11 mouse cellular contexts compared by ENCODE assay signal in genomic region chr8:4205246-4206123, GRCm38 (mm10). TPM values are rescaled to one million over a fixed set of nuclear protein-coding genes. Genes with fewer than 3 reads are reported as not detected.
DNase-seq lines count a peak whose midpoint lies in the region; ATAC-seq and TF ChIP-seq lines count a peak whose summit lies in the region.
"Had no signal": no experiment of that assay in that cellular context is flagged by ENCODE, and none has a peak within 500 bp of the region (broad histone marks: within the 10 kb centered on the region; RNA-seq: fewer than 3 reads in every experiment).

No protein-coding gene starts in this region.

- TF ChIP-seq CTCF in layer of hippocampus, adult 2 months (conservative IDR thresholded peaks at IDR 0.05): no peak
- peak; percentile 29; the same call in 1 of the 2 replicates for TF ChIP-seq CTCF in midbrain, postnatal 0 days (IDR thresholded peaks at IDR 0.05)

- peak overlapping the region; percentile 72; the same call in 1 of the 2 replicates for H3K27ac ChIP-seq in layer of hippocampus, adult 2 months
- no peak overlapping the region; the same call in 1 of the 2 replicates for H3K27ac ChIP-seq in embryonic facial prominence, embryonic 10.5 days (replicated peaks)
- H3K27ac ChIP-seq in hindbrain, embryonic 16.5 days (ENCODE audit: low read depth, low read length): no peak overlapping the region
- H3K27ac ChIP-seq in midbrain, postnatal 0 days (ENCODE audit: low read depth, low read length): no peak overlapping the region

- H3K4me2 ChIP-seq in hindbrain, embryonic 16.5 days (ENCODE audit: low read length): no peak overlapping the region
- H3K4me2 ChIP-seq in midbrain, postnatal 0 days (ENCODE audit: low read depth, low read length, poor library complexity, severe bottlenecking): no peak overlapping the region

- H3K36me3 ChIP-seq in embryonic facial prominence, embryonic 10.5 days (replicated peaks): peaks cover 16% of the 10 kb centered on the region
- peaks cover 33% of the 10 kb centered on the region for H3K36me3 ChIP-seq in hindbrain, embryonic 16.5 days (ENCODE audit: control insufficient read depth, insufficient read depth, low read length)
- peaks cover 63% of the 10 kb centered on the region for H3K36me3 ChIP-seq in midbrain, postnatal 0 days (ENCODE audit: insufficient read depth, low read length)

- H3K4me3 ChIP-seq in layer of hippocampus, adult 2 months: no peak overlapping the region
- H3K4me3 ChIP-seq in embryonic facial prominence, embryonic 10.5 days: peak overlapping the region; percentile 39
- H3K4me3 ChIP-seq in hindbrain, embryonic 16.5 days (ENCODE audit: low read length): no peak overlapping the region
- H3K4me3 ChIP-seq in midbrain, postnatal 0 days (ENCODE audit: low read depth, low read length): no peak overlapping the region

- no peak for ATAC-seq in hindbrain, embryonic 16.5 days
- no peak for ATAC-seq in midbrain, postnatal 0 days (ENCODE audit: low FRiP score)
- ATAC-seq: Patski had no signal

- 9% methylated on average over 38 of the region's 38 CpGs for whole genome bisulfite sequencing in embryonic facial prominence, embryonic 10.5 days
- WGBS in hindbrain, embryonic 16.5 days: 26% methylated on average over 37 of the region's 38 CpGs
- WGBS in midbrain, postnatal 0 days: 29% methylated on average over 38 of the region's 38 CpGs

- H3K4me1 ChIP-seq in embryonic facial prominence, embryonic 10.5 days: peaks cover 18% of the 10 kb centered on the region
- H3K4me1 ChIP-seq in hindbrain, embryonic 16.5 days (ENCODE audit: control insufficient read depth, insufficient read depth, low read depth, low read length): peaks cover 3% of the 10 kb centered on the region
- no peaks in the 10 kb centered on the region for H3K4me1 ChIP-seq in midbrain, postnatal 0 days (ENCODE audit: insufficient read depth, low read length)

- peaks cover 87% of the 10 kb centered on the region for H3K27me3 ChIP-seq in embryonic facial prominence, embryonic 10.5 days (replicated peaks; ENCODE audit: low read depth, poor library complexity, severe bottlenecking)
- H3K27me3 ChIP-seq in hindbrain, embryonic 16.5 days (replicated peaks; ENCODE audit: control insufficient read depth, insufficient read depth, low read length): no peaks in the 10 kb centered on the region
- H3K27me3 ChIP-seq in midbrain, postnatal 0 days (ENCODE audit: insufficient read depth, low read length): no peaks in the 10 kb centered on the region
- H3K27me3 ChIP-seq: Patski had no signal

- intact Hi-C loops in left cerebral cortex, postnatal 14 days (cut with DNase I): no loop called here

- peak overlapping the region; percentile 8; the same call in 1 of the 2 replicates for H3K9ac ChIP-seq in hindbrain, embryonic 16.5 days (ENCODE audit: low read depth, low read length)
- H3K9ac ChIP-seq in midbrain, postnatal 0 days (replicated peaks; ENCODE audit: low read length, poor library complexity, severe bottlenecking): 0 out of 2 replicates have a peak overlapping the region, but pooled peaks have one; percentile 0

- peaks cover 6% of the 10 kb centered on the region for H3K9me3 ChIP-seq in embryonic facial prominence, embryonic 10.5 days
- no peaks in the 10 kb centered on the region; the same call in 1 of the 2 replicates for H3K9me3 ChIP-seq in hindbrain, embryonic 16.5 days (ENCODE audit: control insufficient read depth, low read length)
- H3K9me3 ChIP-seq in midbrain, postnatal 0 days (ENCODE audit: low read length): no peaks in the 10 kb centered on the region

- DNase-seq in layer of hippocampus, adult 2 months (ENCODE audit: low spot score in 2 of 2): no peak
- no peak for DNase-seq in layer of hippocampus, postnatal 10 days (ENCODE audit: low spot score in 2 of 2)
- DNase-seq in embryonic facial prominence, embryonic 10.5 days (ENCODE audit: low spot score): peak; percentile 46
- DNase-seq in midbrain, postnatal 0 days (ENCODE audit: low spot score): no peak
- DNase-seq in left cerebral cortex, postnatal 14 days (ENCODE audit: low spot score in 2 of 2): no peak
- no peak for DNase-seq in layer of hippocampus, postnatal 14 days (ENCODE audit: low spot score in 2 of 2)
- no peak for DNase-seq in layer of hippocampus, adult 8-10 months (ENCODE audit: low spot score in 2 of 2)
- DNase-seq: lung, adult 2 months had no signal

RNA-seq across cellular contexts. Expression of gene Prr36, which starts 11.8 kb away (rescaled TPM):
- 10 to 100 TPM; 46.0 to 47.4 TPM for total RNA-seq in layer of hippocampus, adult 2 months (2021)
- 10 to 100 TPM; 57.1 to 59.4 TPM for total RNA-seq in layer of hippocampus, postnatal 10 days (2021)
- polyA plus RNA-seq in embryonic facial prominence, embryonic 10.5 days (2016; fragmentation: Nextera tagmentation; extraction: Ambion mirVana): 5.7 and 7.2 TPM in 2 replicates
- polyA plus RNA-seq in hindbrain, embryonic 16.5 days (2015; fragmentation: Nextera tagmentation; extraction: Ambion mirVana): 42.8 and 43.2 TPM in 2 replicates
- 17.9 and 19.4 TPM in 2 replicates for total RNA-seq in midbrain, postnatal 0 days (2014; rRNA removed)
- polyA plus RNA-seq in midbrain, postnatal 0 days (2015; fragmentation: Nextera tagmentation; extraction: Ambion mirVana): 28.1 and 33.1 TPM in 2 replicates
- 10 to 100 TPM; 42.8 to 47.5 TPM for total RNA-seq in left cerebral cortex, postnatal 14 days (2021)
- 10 to 100 TPM; 44.3 to 50.3 TPM for total RNA-seq in layer of hippocampus, postnatal 14 days (2021)
- 10 to 100 TPM; 34.9 to 44.0 (median 40.0) TPM for total RNA-seq in layer of hippocampus, adult 8-10 months (2022)

RNA-seq across cellular contexts. Expression of gene Lrrc8e, which starts 21.1 kb away (rescaled TPM):
- not detected for total RNA-seq in layer of hippocampus, adult 2 months (2021)
- total RNA-seq in layer of hippocampus, postnatal 10 days (2021): not detected
- polyA plus RNA-seq in embryonic facial prominence, embryonic 10.5 days (2016; fragmentation: Nextera tagmentation; extraction: Ambion mirVana): 0.49 and 0.56 TPM in 2 replicates
- not detected in 2 replicates for polyA plus RNA-seq in hindbrain, embryonic 16.5 days (2015; fragmentation: Nextera tagmentation; extraction: Ambion mirVana)
- total RNA-seq in midbrain, postnatal 0 days (2014; rRNA removed): not detected in 2 replicates
- polyA plus RNA-seq in midbrain, postnatal 0 days (2015; fragmentation: Nextera tagmentation; extraction: Ambion mirVana): 0.12 TPM in 1 of 2 replicates, not detected in the other
- not detected for total RNA-seq in left cerebral cortex, postnatal 14 days (2021)
- total RNA-seq in layer of hippocampus, postnatal 14 days (2021): under 1 TPM in 1 of 2 experiments, not detected in 1; 0.07 TPM
- total RNA-seq in layer of hippocampus, adult 8-10 months (2022): under 1 TPM in 2 of 4 experiments, not detected in 2; 0.11 to 0.16 TPM
- total RNA-seq: granulocyte monocyte progenitor cell, adult 5-6 weeks had no signal

RNA-seq across cellular contexts. Expression of gene Map2k7, which starts 33.1 kb away (rescaled TPM):
- total RNA-seq in layer of hippocampus, adult 2 months (2021): 100 to 1,000 TPM in 1 of 2 experiments, 10 to 100 TPM in 1; 98.4 to 106 TPM
- 10 to 100 TPM; 66.4 to 69.8 TPM for total RNA-seq in layer of hippocampus, postnatal 10 days (2021)
- 31.0 and 32.8 TPM in 2 replicates for polyA plus RNA-seq in embryonic facial prominence, embryonic 10.5 days (2016; fragmentation: Nextera tagmentation; extraction: Ambion mirVana)
- 24.8 and 28.5 TPM in 2 replicates for polyA plus RNA-seq in hindbrain, embryonic 16.5 days (2015; fragmentation: Nextera tagmentation; extraction: Ambion mirVana)
- total RNA-seq in midbrain, postnatal 0 days (2014; rRNA removed): 32.8 and 42.3 TPM in 2 replicates
- 29.3 and 29.4 TPM in 2 replicates for polyA plus RNA-seq in midbrain, postnatal 0 days (2015; fragmentation: Nextera tagmentation; extraction: Ambion mirVana)
- total RNA-seq in left cerebral cortex, postnatal 14 days (2021): 10 to 100 TPM; 80.8 to 82.5 TPM
- total RNA-seq in layer of hippocampus, postnatal 14 days (2021): 10 to 100 TPM; 81.2 to 84.5 TPM
- total RNA-seq in layer of hippocampus, adult 8-10 months (2022): 100 to 1,000 TPM in 3 of 4 experiments, 10 to 100 TPM in 1; 99.3 to 117 (median 110) TPM

RNA-seq across cellular contexts. Expression of gene Gm49320, which starts 33.2 kb away (rescaled TPM):
- total RNA-seq in layer of hippocampus, adult 2 months (2021): 1 to 10 TPM; 1.1 to 2.4 TPM
- under 1 TPM in 1 of 2 experiments, not detected in 1; 0.73 TPM for total RNA-seq in layer of hippocampus, postnatal 10 days (2021)
- 0.44 and 0.85 TPM in 2 replicates for polyA plus RNA-seq in embryonic facial prominence, embryonic 10.5 days (2016; fragmentation: Nextera tagmentation; extraction: Ambion mirVana)
- 0.59 and 0.71 TPM in 2 replicates for polyA plus RNA-seq in hindbrain, embryonic 16.5 days (2015; fragmentation: Nextera tagmentation; extraction: Ambion mirVana)
- 0.11 and 0.61 TPM in 2 replicates for total RNA-seq in midbrain, postnatal 0 days (2014; rRNA removed)
- 0.45 and 0.85 TPM in 2 replicates for polyA plus RNA-seq in midbrain, postnatal 0 days (2015; fragmentation: Nextera tagmentation; extraction: Ambion mirVana)
- total RNA-seq in left cerebral cortex, postnatal 14 days (2021): not detected
- under 1 TPM in 1 of 2 experiments, not detected in 1; 0.14 TPM for total RNA-seq in layer of hippocampus, postnatal 14 days (2021)
- total RNA-seq in layer of hippocampus, adult 8-10 months (2022): 1 to 10 TPM; 2.0 to 2.8 (median 2.3) TPM
- total RNA-seq: granulocyte monocyte progenitor cell, adult 5-6 weeks had no signal
- polyA plus RNA-seq: Patski had no signal

RNA-seq across cellular contexts. Expression of gene Evi5l, which starts 39.1 kb away (rescaled TPM):
- 100 to 1,000 TPM; 100 to 107 TPM for total RNA-seq in layer of hippocampus, adult 2 months (2021)
- 100 to 1,000 TPM; 137 TPM for total RNA-seq in layer of hippocampus, postnatal 10 days (2021)
- 23.3 and 25.9 TPM in 2 replicates for polyA plus RNA-seq in embryonic facial prominence, embryonic 10.5 days (2016; fragmentation: Nextera tagmentation; extraction: Ambion mirVana)
- polyA plus RNA-seq in hindbrain, embryonic 16.5 days (2015; fragmentation: Nextera tagmentation; extraction: Ambion mirVana): 116 and 126 TPM in 2 replicates
- total RNA-seq in midbrain, postnatal 0 days (2014; rRNA removed): 229 and 238 TPM in 2 replicates
- 108 and 111 TPM in 2 replicates for polyA plus RNA-seq in midbrain, postnatal 0 days (2015; fragmentation: Nextera tagmentation; extraction: Ambion mirVana)
- 100 to 1,000 TPM; 111 to 115 TPM for total RNA-seq in left cerebral cortex, postnatal 14 days (2021)
- 100 to 1,000 TPM; 110 to 121 TPM for total RNA-seq in layer of hippocampus, postnatal 14 days (2021)
- 100 to 1,000 TPM in 2 of 4 experiments, 10 to 100 TPM in 2; 90.2 to 127 (median 105) TPM for total RNA-seq in layer of hippocampus, adult 8-10 months (2022)
